Mouse (Mus musculus) embryonic facial prominence, embryonic 10.5 days (tissue): Measurements from ENCODE around the gene Hcn4. TPM values are rescaled to one million over a fixed set of nuclear protein-coding genes. Genes with fewer than 3 reads are reported as not detected.
A peak's percentile ranks its signal among the peaks of the same experiment; 100 is the strongest.

Experiments used
- DNase-seq: peaks from one replicate; pipeline ENCODE4 v3.0.0-alpha.2; 2017; ENCODE audit warnings: low spot score
- H3K27ac ChIP-seq: fragments of 300-500 bp; sonication (generic); replicated peaks from 2 replicates; pipeline ENCODE4 v1.5.1; 2016; ENCODE audit warnings: mild to moderate bottlenecking
- H3K27me3 ChIP-seq: fragments of 300-500 bp; sonication (generic); replicated peaks from 2 replicates; pipeline ENCODE4 v1.6.1; 2016; ENCODE audit warnings: low read depth, mild to moderate bottlenecking; ENCODE audit not compliant: poor library complexity, severe bottlenecking
- H3K36me3 ChIP-seq: fragments of 300-500 bp; sonication (generic); replicated peaks from 2 replicates; pipeline ENCODE4 v1.6.1; 2016; ENCODE audit warnings: mild to moderate bottlenecking, moderate library complexity
- H3K4me1 ChIP-seq: fragments of 300-500 bp; sonication (generic); 2 replicates; pipeline ENCODE4 v1.6.1; 2016
- H3K4me3 ChIP-seq: fragments of 300-500 bp; sonication (generic); 2 replicates; pipeline ENCODE4 v1.5.1; 2016; ENCODE audit warnings: mild to moderate bottlenecking, moderate library complexity
- H3K9me3 ChIP-seq: fragments of 300-500 bp; sonication (generic); 2 replicates; pipeline ENCODE4 v1.6.1; 2016; ENCODE audit warnings: mild to moderate bottlenecking
- WGBS: fragments of 180-500 bp; shearing (Covaris S2); methylation state at CpG from one replicate; pipeline ENCODE4 v1.1.7; 2016; 5-methylcytosine and 5-hydroxymethylcytosine counted together
- polyA plus RNA-seq: library from polyadenylated mRNA; unstranded; fragments of >200 nt; fragmentation: Nextera tagmentation; extraction: Ambion mirVana; gene quantifications from 2 replicates; pipeline ENCODE4 v1.2.1, GENCODE M21; 2016

The Hcn4 gene
- polyA plus RNA-seq, 1 experiment from 2014 or later = 0.20 TPM

DNA sequence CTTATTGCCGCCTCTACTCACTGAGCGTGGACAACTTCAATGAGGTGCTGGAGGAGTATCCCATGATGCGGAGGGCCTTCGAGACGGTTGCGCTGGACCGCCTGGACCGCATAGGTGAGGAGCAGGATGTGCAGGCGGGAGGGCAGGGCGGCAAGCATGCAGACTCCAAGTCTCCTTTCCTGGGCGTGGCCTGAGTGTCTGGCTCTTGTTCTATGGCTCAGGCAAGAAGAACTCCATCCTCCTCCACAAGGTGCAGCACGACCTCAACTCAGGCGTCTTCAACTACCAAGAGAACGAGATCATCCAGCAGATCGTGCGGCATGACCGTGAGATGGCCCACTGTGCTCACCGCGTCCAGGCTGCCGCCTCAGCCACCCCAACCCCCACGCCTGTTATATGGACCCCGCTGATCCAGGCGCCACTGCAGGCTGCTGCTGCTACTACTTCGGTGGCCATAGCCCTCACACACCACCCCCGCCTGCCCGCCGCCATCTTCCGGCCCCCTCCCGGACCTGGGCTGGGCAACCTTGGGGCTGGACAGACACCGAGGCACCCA lies 35.9 kb downstream of the Hcn4 start:
- H3K9me3 ChIP-seq = no peaks in the 10 kb centered on the region
- H3K4me1 ChIP-seq = peaks cover 58% of the 10 kb centered on the region
- WGBS = 27% methylated on average over 30 of the region's 30 CpGs
- peak overlapping the region; percentile 51 for H3K4me3 ChIP-seq
- peak overlapping the region; percentile 57; the same call in 1 of the 2 replicates for H3K27ac ChIP-seq
- peak; percentile 53 for DNase-seq
- H3K36me3 ChIP-seq = no peaks in the 10 kb centered on the region
- peaks cover 28% of the 10 kb centered on the region for H3K27me3 ChIP-seq

DNA sequence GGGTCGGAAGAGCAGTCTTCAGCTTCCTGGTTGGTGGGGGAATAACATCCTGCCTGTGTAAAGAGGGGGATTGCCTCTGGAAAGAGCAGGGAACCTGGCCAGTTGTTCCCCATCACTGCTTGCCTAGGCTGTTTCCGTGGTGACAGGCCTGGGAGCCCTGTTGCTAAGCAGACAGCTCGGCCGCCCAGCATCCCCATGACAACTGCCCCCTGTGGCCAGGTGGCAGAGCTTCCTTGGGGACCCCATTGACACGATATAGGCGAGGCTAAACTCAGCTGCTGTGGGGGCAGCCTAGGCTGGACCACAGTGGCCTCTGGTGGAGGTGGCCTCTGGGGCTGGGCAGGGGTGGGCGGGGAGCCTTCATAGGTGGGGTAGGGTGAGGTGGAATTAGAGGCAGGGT lies 40.6 kb downstream of the Hcn4 start:
- 28% methylated on average over 7 of the region's 7 CpGs for WGBS
- no peaks in the 10 kb centered on the region for H3K9me3 ChIP-seq
- H3K27me3 ChIP-seq = peaks cover 19% of the 10 kb centered on the region
- H3K4me3 ChIP-seq = no peak overlapping the region
- no peak for DNase-seq
- H3K36me3 ChIP-seq = no peaks in the 10 kb centered on the region
- no peak overlapping the region for H3K27ac ChIP-seq
- peaks cover 44% of the 10 kb centered on the region for H3K4me1 ChIP-seq

DNA sequence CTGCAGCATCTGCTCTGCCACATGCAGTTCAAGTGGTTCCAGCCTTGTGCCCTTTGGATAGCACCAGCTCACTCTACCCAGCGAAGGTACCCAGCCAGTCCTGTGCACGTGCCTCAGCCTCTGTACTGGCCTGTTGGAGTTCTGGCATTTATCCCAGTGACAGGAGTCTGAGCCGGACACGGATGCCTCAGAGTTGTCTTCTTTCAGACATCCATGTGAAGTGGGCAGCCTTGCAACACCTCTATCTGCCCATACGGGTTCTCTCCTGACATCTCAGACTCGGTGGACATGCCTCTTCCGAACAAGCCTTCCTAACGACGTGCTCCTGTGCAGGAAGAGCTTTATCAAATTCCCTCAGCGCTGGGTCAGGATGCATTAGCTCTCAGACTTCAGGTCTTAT lies 47.9 kb downstream of the Hcn4 start:
- H3K4me3 ChIP-seq = no peak overlapping the region
- H3K27me3 ChIP-seq = no peaks in the 10 kb centered on the region
- peaks cover 32% of the 10 kb centered on the region for H3K36me3 ChIP-seq
- 84% methylated on average over 10 of the region's 10 CpGs for WGBS
- no peak for DNase-seq
- H3K4me1 ChIP-seq = no peaks in the 10 kb centered on the region
- no peak overlapping the region for H3K27ac ChIP-seq
- H3K9me3 ChIP-seq = no peaks in the 10 kb centered on the region

DNA sequence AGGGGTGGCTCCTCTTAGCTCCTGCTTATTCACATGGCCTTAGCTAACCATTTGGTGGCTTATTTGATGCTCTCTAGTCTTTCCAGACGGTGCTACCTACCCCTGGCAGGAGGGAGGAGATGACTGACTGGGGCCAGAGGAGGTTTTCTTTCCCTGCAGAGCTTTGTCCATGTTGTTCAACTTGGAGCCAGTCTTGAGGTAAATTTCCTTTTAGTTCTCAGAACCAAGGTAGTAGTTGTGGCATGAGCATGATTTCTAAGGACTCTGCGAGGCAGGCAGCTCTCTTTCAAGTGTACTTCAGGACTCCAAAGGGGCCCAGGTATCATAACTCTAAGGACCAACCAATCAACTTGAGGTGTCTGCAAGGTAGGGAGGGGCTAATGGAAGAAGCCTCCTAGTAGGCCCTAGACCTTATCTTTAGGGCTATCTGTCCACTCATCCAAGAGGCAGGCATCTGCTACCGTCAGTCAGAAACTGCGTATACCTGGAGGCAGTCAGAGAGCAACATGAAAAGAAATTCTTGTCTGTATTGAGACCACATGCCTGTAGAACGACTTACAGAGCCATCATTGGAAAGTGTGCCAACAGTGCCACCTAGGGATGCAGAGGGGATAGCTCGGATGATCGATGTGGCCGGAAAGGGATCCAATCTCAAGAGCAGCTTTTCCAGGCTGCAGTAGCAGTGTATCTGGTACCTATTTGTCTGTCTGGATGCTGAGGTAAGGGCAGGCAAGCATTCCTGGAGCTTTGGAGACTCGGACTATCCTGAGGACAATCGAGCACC lies 50.5 kb downstream of the Hcn4 start:
- Histone ChIP-seq H3K27ac (no peak overlapping the region), H3K27me3 (no peaks in the 10 kb centered on the region), H3K9me3 (no peaks in the 10 kb centered on the region), H3K4me3 (no peak overlapping the region), H3K4me1 (no peaks in the 10 kb centered on the region), H3K36me3 (peaks cover 58% of the 10 kb centered on the region)
- peak; percentile 64 for DNase-seq
- WGBS = 52% methylated on average over 10 of the region's 10 CpGs

DNA sequence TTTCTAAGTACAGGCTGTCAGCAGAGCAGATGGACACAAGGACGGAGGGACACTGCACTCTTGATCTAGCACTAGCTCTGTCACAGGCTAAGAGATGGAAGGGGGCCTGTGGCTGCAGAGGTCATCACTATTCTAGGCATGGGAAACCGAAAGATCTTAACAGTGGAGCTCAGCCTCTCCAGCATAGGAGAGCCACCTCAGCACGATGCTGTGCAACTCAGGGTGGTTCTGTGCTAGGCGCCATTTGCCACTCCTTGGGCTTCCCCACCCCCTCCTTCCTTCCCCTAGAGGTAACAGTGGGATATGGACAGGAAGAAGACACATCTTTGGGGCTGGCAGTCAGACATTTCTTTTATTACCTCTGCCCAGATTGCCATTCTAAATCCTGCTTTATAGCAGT lies 51.1 kb downstream of the Hcn4 start:
- no peaks in the 10 kb centered on the region for H3K27me3 ChIP-seq

DNA sequence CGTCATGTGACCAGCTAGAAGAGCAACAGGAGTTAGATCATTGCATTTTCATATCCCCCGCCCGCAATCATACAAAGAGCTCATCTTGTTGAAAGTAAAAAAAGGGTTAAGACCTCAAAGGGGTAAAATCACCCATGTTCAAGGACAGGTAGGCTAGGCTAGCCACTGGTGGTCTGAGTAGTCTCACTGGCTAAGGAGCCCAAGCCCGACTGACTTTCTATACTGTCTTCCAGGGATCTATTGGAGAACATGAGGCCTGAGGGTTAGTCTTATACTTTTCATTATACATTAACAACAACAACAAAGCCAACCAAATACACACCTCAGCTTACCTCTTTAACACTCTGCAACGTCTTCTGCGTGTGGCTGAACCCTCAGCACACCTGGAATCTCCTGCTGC lies 52.2 kb downstream of the Hcn4 start:
- DNase-seq = no peak
- Histone ChIP-seq H3K4me3 (no peak overlapping the region), H3K9me3 (no peaks in the 10 kb centered on the region), H3K36me3 (peaks cover 74% of the 10 kb centered on the region), H3K27ac (no peak overlapping the region), H3K27me3 (no peaks in the 10 kb centered on the region), H3K4me1 (no peaks in the 10 kb centered on the region)
- 90% methylated on average over 6 of the region's 6 CpGs for WGBS

More for the DNA sequence above, 51.1 kb downstream of the Hcn4 start:
- no peak overlapping the region for H3K27ac ChIP-seq
- WGBS = 83% methylated on average over 4 of the region's 4 CpGs
- H3K9me3 ChIP-seq = no peaks in the 10 kb centered on the region
- peaks cover 64% of the 10 kb centered on the region for H3K36me3 ChIP-seq
- no peak overlapping the region for H3K4me3 ChIP-seq
- DNase-seq = no peak
- no peaks in the 10 kb centered on the region for H3K4me1 ChIP-seq

DNA sequence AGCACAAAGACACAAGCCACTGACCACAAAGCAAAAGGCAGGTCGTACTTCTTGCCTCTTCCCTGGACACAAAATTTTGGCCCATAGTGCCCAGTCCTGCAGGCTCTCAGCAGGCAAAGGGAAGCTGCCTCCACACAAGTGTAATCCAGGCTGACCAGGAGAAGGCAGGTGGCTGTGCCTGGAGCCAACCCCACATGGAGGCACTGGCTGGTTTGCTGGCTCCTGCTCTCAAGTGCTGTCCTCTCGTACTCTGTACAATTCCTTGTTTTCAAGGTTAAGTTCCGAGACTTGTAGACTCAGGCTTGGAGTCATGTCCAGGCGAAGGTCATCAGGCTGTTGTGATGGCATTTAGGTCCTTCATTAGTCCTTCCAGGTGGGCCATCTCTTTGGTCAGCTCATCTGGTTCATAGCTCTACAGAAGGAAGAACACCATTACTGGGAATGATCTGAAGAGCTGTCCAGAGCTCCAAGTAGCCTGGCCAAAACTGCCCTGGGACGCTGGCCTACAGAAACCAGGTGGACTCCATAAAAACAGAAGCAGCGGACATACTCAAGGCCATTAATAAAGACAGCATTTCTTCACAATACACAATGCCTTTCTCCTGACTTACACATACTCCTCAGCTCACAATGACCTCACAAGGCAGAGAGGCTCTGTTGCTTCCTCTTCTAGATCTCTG lies 53.9 kb downstream of the Hcn4 start:
- H3K27me3 ChIP-seq = no peaks in the 10 kb centered on the region

DNA sequence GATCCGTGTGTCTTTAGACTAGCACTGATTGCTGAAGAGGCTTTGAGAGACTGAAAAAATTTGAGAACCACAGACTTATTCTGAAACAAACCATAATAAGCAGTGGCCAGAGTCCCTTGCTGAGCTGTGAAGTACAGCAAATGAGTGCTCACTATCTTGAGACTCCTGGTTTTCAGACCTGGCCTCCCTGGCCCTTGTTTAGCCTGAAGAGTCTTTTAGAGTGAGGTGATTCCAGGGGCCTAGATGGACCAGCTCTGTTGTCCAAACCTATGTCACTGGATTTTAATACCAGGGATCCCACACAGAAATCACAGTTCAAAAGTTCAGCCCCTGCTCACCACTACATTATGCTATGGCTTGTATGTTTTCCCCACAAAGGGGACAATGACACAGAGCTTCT lies 56.6 kb downstream of the Hcn4 start:
- Histone ChIP-seq H3K27me3 (no peaks in the 10 kb centered on the region), H3K4me1 (no peaks in the 10 kb centered on the region), H3K27ac (no peak overlapping the region), H3K4me3 (no peak overlapping the region), H3K9me3 (no peaks in the 10 kb centered on the region), H3K36me3 (peaks cover 97% of the 10 kb centered on the region)
- no peak for DNase-seq
- whole genome bisulfite sequencing = 95% methylated on average over 1 of the region's 1 CpGs

More for the DNA sequence above, 53.9 kb downstream of the Hcn4 start:
- Histone ChIP-seq H3K27ac (no peak overlapping the region), H3K9me3 (no peaks in the 10 kb centered on the region), H3K36me3 (peaks cover 90% of the 10 kb centered on the region), H3K4me3 (no peak overlapping the region), H3K4me1 (no peaks in the 10 kb centered on the region)
- DNase-seq = no peak
- WGBS = 92% methylated on average over 6 of the region's 6 CpGs

DNA sequence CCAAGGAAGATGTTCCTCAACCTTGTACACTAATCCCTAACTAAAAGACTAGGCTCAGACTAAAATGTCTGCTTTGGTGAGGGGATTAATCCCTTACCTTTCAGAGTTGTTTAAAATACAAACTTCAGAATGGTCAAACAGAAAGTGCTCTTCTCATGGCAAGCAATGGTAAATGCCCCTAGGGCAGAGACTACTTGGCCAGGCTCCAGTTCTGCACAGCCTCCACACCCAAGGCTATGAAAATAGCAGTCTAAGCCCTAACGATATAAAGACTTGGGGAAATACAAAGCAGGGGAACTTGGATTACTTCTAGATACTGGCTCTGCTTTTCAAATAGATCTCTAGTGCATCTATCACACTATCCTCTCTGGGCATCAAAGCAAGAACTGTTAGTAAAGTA lies 59.5 kb downstream of the Hcn4 start:
- no peak for DNase-seq
- no peak overlapping the region for H3K27ac ChIP-seq
- no peaks in the 10 kb centered on the region for H3K9me3 ChIP-seq
- WGBS = 80% methylated on average over 1 of the region's 1 CpGs
- peaks cover 90% of the 10 kb centered on the region for H3K36me3 ChIP-seq
- H3K27me3 ChIP-seq = no peaks in the 10 kb centered on the region
- H3K4me1 ChIP-seq = no peaks in the 10 kb centered on the region
- no peak overlapping the region for H3K4me3 ChIP-seq

DNA sequence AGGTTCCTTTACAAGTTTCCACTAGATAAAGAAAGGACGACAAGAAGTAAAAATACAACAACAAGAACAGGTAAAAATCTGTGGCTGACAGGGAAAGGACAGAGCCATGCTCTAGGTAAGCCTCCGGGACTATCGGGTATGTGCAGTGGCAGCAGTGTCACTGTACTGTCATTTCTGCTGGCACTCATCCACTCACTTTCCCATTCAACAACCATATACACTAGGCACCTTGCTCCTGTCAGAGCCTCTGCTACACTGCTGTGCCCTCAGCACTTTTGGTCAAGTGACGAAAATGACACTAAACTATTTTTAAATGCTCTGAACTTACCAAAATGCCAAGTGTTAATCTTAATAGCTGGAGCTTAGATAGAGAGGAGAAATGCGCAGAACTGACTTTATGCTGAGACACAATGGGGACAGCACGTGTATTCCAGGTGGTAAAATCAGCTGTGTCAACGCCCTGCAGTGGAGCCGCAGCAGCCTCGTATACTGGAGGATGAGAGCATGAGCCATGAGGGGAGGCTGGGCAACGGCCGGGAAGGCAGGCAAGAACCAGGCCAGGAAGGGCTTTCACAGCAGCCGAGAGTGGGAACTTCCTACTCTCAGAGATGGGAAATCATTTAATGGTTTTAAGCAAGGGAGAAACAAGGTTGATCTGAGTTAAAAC lies 66.7 kb downstream of the Hcn4 start:
- no peaks in the 10 kb centered on the region for H3K4me1 ChIP-seq
- peaks cover 89% of the 10 kb centered on the region for H3K36me3 ChIP-seq
- H3K9me3 ChIP-seq = no peaks in the 10 kb centered on the region
- 92% methylated on average over 12 of the region's 12 CpGs for WGBS
- no peak overlapping the region for H3K27ac ChIP-seq
- DNase-seq = no peak
- H3K27me3 ChIP-seq = no peaks in the 10 kb centered on the region
- no peak overlapping the region for H3K4me3 ChIP-seq

DNA sequence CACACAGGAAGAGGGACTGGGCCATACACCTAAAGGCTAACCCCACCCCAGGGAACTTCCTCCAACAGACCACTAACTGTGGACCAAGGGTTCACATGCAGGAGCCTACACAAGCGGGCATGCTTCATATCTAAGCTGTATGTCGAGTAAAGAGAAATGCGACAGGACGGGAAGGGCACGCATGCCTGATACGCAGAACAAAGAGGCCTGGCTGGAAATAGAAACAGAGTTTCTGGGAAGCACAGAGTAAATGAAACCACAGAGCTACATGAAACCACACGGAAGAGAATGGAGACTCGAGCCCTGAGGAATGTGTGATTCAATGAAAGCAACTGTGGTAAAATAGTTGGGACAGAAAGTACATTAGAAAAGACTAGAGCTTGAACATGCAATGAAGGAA lies 67.7 kb downstream of the Hcn4 start:
- no peaks in the 10 kb centered on the region for H3K27me3 ChIP-seq
- H3K4me1 ChIP-seq = no peaks in the 10 kb centered on the region
- H3K27ac ChIP-seq = no peak overlapping the region
- H3K36me3 ChIP-seq = peaks cover 89% of the 10 kb centered on the region
- H3K4me3 ChIP-seq = no peak overlapping the region
- 93% methylated on average over 8 of the region's 8 CpGs for WGBS
- no peaks in the 10 kb centered on the region for H3K9me3 ChIP-seq
- DNase-seq = no peak

DNA sequence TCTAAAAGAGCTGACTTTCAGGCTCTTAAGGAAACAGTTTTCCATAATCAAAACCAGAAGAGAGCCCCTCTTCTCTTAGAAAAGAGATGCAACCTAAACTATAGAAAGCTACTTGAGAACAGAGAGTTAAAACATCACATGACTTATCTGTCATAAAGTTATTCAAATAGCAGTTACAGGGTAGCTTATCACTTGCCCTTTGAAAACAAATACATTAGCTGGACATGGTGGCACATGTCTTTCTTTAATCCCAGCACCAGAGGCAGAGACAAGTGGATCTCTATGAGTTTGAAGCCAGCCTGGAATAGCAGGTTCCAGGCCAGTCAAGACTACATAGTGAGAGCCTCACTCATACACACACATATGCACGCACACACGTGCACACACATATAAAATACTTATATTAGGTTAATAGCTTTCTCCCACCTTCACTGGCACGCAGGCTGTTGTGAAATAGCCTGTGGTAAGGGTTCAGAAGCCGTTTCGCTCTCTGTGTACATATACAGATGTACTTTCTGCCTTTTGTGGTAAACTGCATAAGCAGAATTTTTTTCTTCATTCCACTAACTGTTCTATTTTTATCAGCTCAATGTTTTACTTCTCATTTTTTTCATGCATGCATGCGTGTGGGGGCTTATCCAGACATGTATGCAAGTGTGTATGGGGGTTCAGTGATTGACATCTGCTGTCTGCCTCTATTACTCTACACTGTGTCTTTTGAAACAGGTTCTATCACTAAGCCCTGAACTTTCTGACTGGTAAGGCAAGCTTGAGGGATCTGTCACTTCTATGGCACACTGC lies 68.8 kb downstream of the Hcn4 start:
- Histone ChIP-seq H3K4me1 (no peaks in the 10 kb centered on the region), H3K36me3 (peaks cover 81% of the 10 kb centered on the region)
- WGBS = 95% methylated on average over 6 of the region's 6 CpGs

More for the DNA sequence above, 68.8 kb downstream of the Hcn4 start:
- DNase-seq = no peak
- no peaks in the 10 kb centered on the region for H3K9me3 ChIP-seq
- no peak overlapping the region for H3K4me3 ChIP-seq
- no peaks in the 10 kb centered on the region for H3K27me3 ChIP-seq
- no peak overlapping the region for H3K27ac ChIP-seq
